Mouse (Mus musculus) intestine, embryonic 15.5 days (tissue): ENCODE data around the gene Prrt3. TPM values are rescaled to one million over a fixed set of nuclear protein-coding genes. Genes with fewer than 3 reads are reported as not detected.

ENCODE experiments used
- ATAC-seq: fragments of 200-750 bp; cut with Nextera tagmentation; 2 replicates; pipeline ENCODE4 v1.8.0; 2017; ENCODE audit warnings: moderate TSS enrichment, moderate library complexity
- H3K27ac ChIP-seq: fragments of 300-500 bp; sonication (generic); 2 replicates; pipeline ENCODE4 v1.5.1; 2015; ENCODE audit warnings: mild to moderate bottlenecking, inconsistent platforms
- H3K27me3 ChIP-seq: fragments of 300-500 bp; sonication (generic); replicated peaks from 2 replicates; pipeline ENCODE4 v1.6.1; 2015; ENCODE audit warnings: inconsistent platforms
- H3K36me3 ChIP-seq: fragments of 300-500 bp; sonication (generic); 2 replicates; pipeline ENCODE4 v1.6.1; 2015; ENCODE audit warnings: inconsistent platforms
- H3K4me1 ChIP-seq: fragments of 300-500 bp; sonication (generic); replicated peaks from 2 replicates; pipeline ENCODE4 v1.6.1; 2015; ENCODE audit warnings: inconsistent platforms
- H3K4me2 ChIP-seq: fragments of 300-500 bp; sonication (generic); replicated peaks from 2 replicates; pipeline ENCODE4 v1.6.1; 2015; ENCODE audit warnings: mild to moderate bottlenecking, inconsistent platforms
- H3K4me3 ChIP-seq: fragments of 300-500 bp; sonication (generic); replicated peaks from 2 replicates; pipeline ENCODE4 v1.5.1; 2015; ENCODE audit warnings: inconsistent platforms
- H3K9ac ChIP-seq: fragments of 300-500 bp; sonication (generic); 2 replicates; pipeline ENCODE4 v1.6.1; 2015; ENCODE audit warnings: inconsistent platforms
- H3K9me3 ChIP-seq: fragments of 300-500 bp; sonication (generic); 2 replicates; pipeline ENCODE4 v1.6.1; 2016; ENCODE audit warnings: inconsistent platforms
- WGBS: fragments of 180-500 bp; shearing (Covaris S2); methylation state at CpG from one replicate; pipeline ENCODE4 v1.1.7; 2015; 5-methylcytosine and 5-hydroxymethylcytosine counted together
- polyA plus RNA-seq: library from polyadenylated mRNA; unstranded; fragments of >200 nt; fragmentation: Nextera tagmentation; extraction: Ambion mirVana; gene quantifications from 2 replicates; pipeline ENCODE4 v1.2.1, GENCODE M21; 2015

Gene Prrt3
- polyA plus RNA-seq, 1 experiment from 2014 or later, result 0.43 TPM

- no peaks in the 10 kb centered on the region for H3K4me1 ChIP-seq
- H3K4me2 ChIP-seq, result no peak overlapping the region
- no peaks in the 10 kb centered on the region for H3K9me3 ChIP-seq
- no peak overlapping the region for H3K4me3 ChIP-seq
- 0 out of 2 replicates have a peak, but pooled peaks cover 9% of the 10 kb centered on the region for H3K36me3 ChIP-seq
- no peak overlapping the region for H3K27ac ChIP-seq
- H3K27me3 ChIP-seq, result no peaks in the 10 kb centered on the region
- no peak overlapping the region for H3K9ac ChIP-seq
- no peak for ATAC-seq
- WGBS, result 41% methylated on average over 5 of the region's 5 CpGs
Measured at GRCm38 (mm10) chr6:113508947-113509280, 7.2 kb upstream of the Prrt3 start.

GRCm38 (mm10) chr6:113508272-113508946 is 6.7 kb upstream of the Prrt3 start:
- Histone ChIP-seq H3K27ac (no peak overlapping the region), H3K9ac (no peak overlapping the region), H3K4me1 (no peaks in the 10 kb centered on the region), H3K27me3 (no peaks in the 10 kb centered on the region), H3K36me3 (0 out of 2 replicates have a peak, but pooled peaks cover 4% of the 10 kb centered on the region), H3K9me3 (no peaks in the 10 kb centered on the region), H3K4me2 (no peak overlapping the region), H3K4me3 (no peak overlapping the region)
- 66% methylated on average over 7 of the region's 7 CpGs for WGBS
- ATAC-seq, result no peak

- Histone ChIP-seq H3K4me2 (no peak overlapping the region), H3K4me1 (no peaks in the 10 kb centered on the region)
Measured at GRCm38 (mm10) chr6:113507130-113507529, 5.4 kb upstream of the Prrt3 start.

GRCm38 (mm10) chr6:113505689-113506088 is 4.0 kb upstream of the Prrt3 start:
- WGBS, result 88% methylated on average over 1 of the region's 1 CpGs
- peaks cover 6% of the 10 kb centered on the region for H3K4me1 ChIP-seq
- no peaks in the 10 kb centered on the region for H3K9me3 ChIP-seq
- no peak overlapping the region for H3K27ac ChIP-seq
- no peak overlapping the region for H3K4me2 ChIP-seq
- H3K27me3 ChIP-seq, result peaks cover 13% of the 10 kb centered on the region
- H3K36me3 ChIP-seq, result no peaks in the 10 kb centered on the region
- H3K9ac ChIP-seq, result no peak overlapping the region
- H3K4me3 ChIP-seq, result no peak overlapping the region
- ATAC-seq, result no peak

More at GRCm38 (mm10) chr6:113507130-113507529, 5.4 kb upstream of the Prrt3 start:
- no peak overlapping the region for H3K4me3 ChIP-seq
- H3K9ac ChIP-seq, result no peak overlapping the region
- no peak overlapping the region for H3K27ac ChIP-seq
- no peaks in the 10 kb centered on the region for H3K36me3 ChIP-seq
- no peaks in the 10 kb centered on the region for H3K9me3 ChIP-seq
- H3K27me3 ChIP-seq, result no peaks in the 10 kb centered on the region
- no peak for ATAC-seq

- no peaks in the 10 kb centered on the region for H3K9me3 ChIP-seq
- no peak overlapping the region for H3K4me3 ChIP-seq
- ATAC-seq, result no peak
- no peak overlapping the region for H3K27ac ChIP-seq
- 87% methylated on average over 2 of the region's 2 CpGs for WGBS
- peaks cover 6% of the 10 kb centered on the region for H3K4me1 ChIP-seq
- no peak overlapping the region for H3K4me2 ChIP-seq
- H3K36me3 ChIP-seq, result no peaks in the 10 kb centered on the region
- H3K27me3 ChIP-seq, result peaks cover 19% of the 10 kb centered on the region
- H3K9ac ChIP-seq, result no peak overlapping the region
Measured at GRCm38 (mm10) chr6:113502801-113503200, 1.1 kb upstream of the Prrt3 start.

- H3K4me1 ChIP-seq, result peaks cover 12% of the 10 kb centered on the region
- H3K36me3 ChIP-seq, result no peaks in the 10 kb centered on the region
- H3K9me3 ChIP-seq, result no peaks in the 10 kb centered on the region
- H3K4me2 ChIP-seq, result no peak overlapping the region
- H3K4me3 ChIP-seq, result no peak overlapping the region
- no peak overlapping the region for H3K9ac ChIP-seq
- ATAC-seq, result no peak
- 77% methylated on average over 6 of the region's 6 CpGs for WGBS
- H3K27ac ChIP-seq, result no peak overlapping the region
- H3K27me3 ChIP-seq, result peaks cover 42% of the 10 kb centered on the region
Measured at GRCm38 (mm10) chr6:113499346-113499745, 2.4 kb downstream of the Prrt3 start.

GRCm38 (mm10) chr6:113495071-113495675 is 6.6 kb downstream of the Prrt3 start:
- ATAC-seq, result peak; percentile 18
- Histone ChIP-seq H3K27me3 (peaks cover 23% of the 10 kb centered on the region), H3K4me1 (peaks cover 6% of the 10 kb centered on the region), H3K4me2 (peak overlapping the region; percentile 86), H3K4me3 (peak overlapping the region; percentile 44), H3K36me3 (peaks cover 3% of the 10 kb centered on the region; the same call in 1 of the 2 replicates), H3K9me3 (no peaks in the 10 kb centered on the region), H3K9ac (peak overlapping the region; percentile 47; the same call in 1 of the 2 replicates), H3K27ac (no peak overlapping the region)
- WGBS, result 35% methylated on average over 28 of the region's 28 CpGs

- Histone ChIP-seq H3K27ac (no peak overlapping the region), H3K9me3 (no peaks in the 10 kb centered on the region), H3K4me1 (peaks cover 6% of the 10 kb centered on the region), H3K4me2 (peak overlapping the region; percentile 86), H3K36me3 (peaks cover 9% of the 10 kb centered on the region; the same call in 1 of the 2 replicates), H3K4me3 (peak overlapping the region; percentile 44), H3K27me3 (peaks cover 22% of the 10 kb centered on the region), H3K9ac (peak overlapping the region; percentile 47)
- 1% methylated on average over 54 of the region's 54 CpGs for WGBS
- ATAC-seq, result peak; percentile 90
Measured at GRCm38 (mm10) chr6:113494258-113494788, 7.4 kb downstream of the Prrt3 start.

- Histone ChIP-seq H3K27me3 (peaks cover 22% of the 10 kb centered on the region), H3K4me2 (no peak overlapping the region), H3K9ac (no peak overlapping the region), H3K36me3 (peaks cover 10% of the 10 kb centered on the region; the same call in 1 of the 2 replicates), H3K4me3 (no peak overlapping the region), H3K4me1 (peaks cover 13% of the 10 kb centered on the region), H3K9me3 (no peaks in the 10 kb centered on the region), H3K27ac (no peak overlapping the region)
- ATAC-seq, result no peak
- WGBS, result 76% methylated on average over 24 of the region's 24 CpGs
Measured at GRCm38 (mm10) chr6:113492101-113492864, 9.4 kb downstream of the Prrt3 start.

GRCm38 (mm10) chr6:113489410-113489809 is 12.3 kb downstream of the Prrt3 start:
- H3K9ac ChIP-seq, result no peak overlapping the region
- no peaks in the 10 kb centered on the region for H3K9me3 ChIP-seq
- no peak for ATAC-seq
- H3K4me3 ChIP-seq, result no peak overlapping the region
- 95% methylated on average over 14 of the region's 14 CpGs for WGBS
- H3K27me3 ChIP-seq, result no peaks in the 10 kb centered on the region
- no peak overlapping the region for H3K27ac ChIP-seq
- peaks cover 7% of the 10 kb centered on the region; the same call in 1 of the 2 replicates for H3K4me1 ChIP-seq
- no peak overlapping the region for H3K4me2 ChIP-seq
- H3K36me3 ChIP-seq, result peaks cover 10% of the 10 kb centered on the region; the same call in 1 of the 2 replicates

GRCm38 (mm10) chr6:113487125-113487576 is 14.6 kb downstream of the Prrt3 start:
- Histone ChIP-seq H3K9me3 (no peaks in the 10 kb centered on the region), H3K27me3 (peaks cover 6% of the 10 kb centered on the region; the same call in 1 of the 2 replicates), H3K36me3 (peaks cover 10% of the 10 kb centered on the region; the same call in 1 of the 2 replicates), H3K4me3 (no peak overlapping the region), H3K27ac (no peak overlapping the region), H3K4me1 (peaks cover 22% of the 10 kb centered on the region), H3K4me2 (no peak overlapping the region), H3K9ac (no peak overlapping the region)
- WGBS, result 46% methylated on average over 7 of the region's 7 CpGs
- 0 out of 2 replicates have a peak, but pooled peaks have one; percentile 15 for ATAC-seq

- peak; percentile 24 for ATAC-seq
- whole genome bisulfite sequencing, result 7% methylated on average over 10 of the region's 10 CpGs
- peak overlapping the region; percentile 52 for H3K27ac ChIP-seq
Measured at GRCm38 (mm10) chr6:113483729-113484128, 18.0 kb downstream of the Prrt3 start.

More at GRCm38 (mm10) chr6:113483729-113484128, 18.0 kb downstream of the Prrt3 start:
- Histone ChIP-seq H3K9ac (peak overlapping the region; percentile 55), H3K36me3 (no peaks in the 10 kb centered on the region), H3K4me1 (peaks cover 23% of the 10 kb centered on the region), H3K4me2 (peak overlapping the region; percentile 87), H3K27me3 (peaks cover 24% of the 10 kb centered on the region), H3K4me3 (peak overlapping the region; percentile 58), H3K9me3 (no peaks in the 10 kb centered on the region)
